Mouse (Mus musculus): ENCODE measurements around the gene Gpc4.
A peak's percentile ranks its signal among the peaks of the same experiment; 100 is the strongest.

Gpc4 gene

GRCm38 (mm10) chrX:52164738-52165554 is at the start of gene Gpc4:
TSS of gene Gpc4 (minus strand) at chrX:52165252.
- peak; percentile 33 for DNase-seq (ENCODE audit: low spot score)

- DNase-seq (ENCODE audit: low spot score), result no peak
Measured at GRCm38 (mm10) chrX:52212846-52213245, 47.8 kb upstream of the Gpc4 start.

- no peak for DNase-seq (ENCODE audit: low spot score)
Measured at GRCm38 (mm10) chrX:52199836-52200235, 34.8 kb upstream of the Gpc4 start.

- no peak for DNase-seq (ENCODE audit: low spot score)
Measured at GRCm38 (mm10) chrX:52193311-52193968, 28.4 kb upstream of the Gpc4 start.

- no peak for DNase-seq (ENCODE audit: low spot score)
Measured at GRCm38 (mm10) chrX:52189094-52189493, 24.0 kb upstream of the Gpc4 start.

GRCm38 (mm10) chrX:52183551-52184442 is 18.7 kb upstream of the Gpc4 start:
- DNase-seq (ENCODE audit: low spot score), result no peak

- no peak for DNase-seq (ENCODE audit: low spot score)
Measured at GRCm38 (mm10) chrX:52181401-52181800, 16.3 kb upstream of the Gpc4 start.

GRCm38 (mm10) chrX:52177067-52177466 is 12.0 kb upstream of the Gpc4 start:
- DNase-seq (ENCODE audit: low spot score), result no peak

- DNase-seq (ENCODE audit: low spot score), result no peak
Measured at GRCm38 (mm10) chrX:52167519-52168244, 2.6 kb upstream of the Gpc4 start.

GRCm38 (mm10) chrX:52165555-52165938 is 495 bp upstream of the Gpc4 start:
- DNase-seq (ENCODE audit: low spot score), result no peak

- DNase-seq (ENCODE audit: low spot score), result no peak
Measured at GRCm38 (mm10) chrX:52164134-52164737, 816 bp downstream of the Gpc4 start.

GRCm38 (mm10) chrX:52163418-52164133 is 1.5 kb downstream of the Gpc4 start:
- no peak for DNase-seq (ENCODE audit: low spot score)

GRCm38 (mm10) chrX:52162756-52163155 is 2.3 kb downstream of the Gpc4 start:
- DNase-seq (ENCODE audit: low spot score), result no peak

- DNase-seq (ENCODE audit: low spot score), result no peak
Measured at GRCm38 (mm10) chrX:52162206-52162605, 2.8 kb downstream of the Gpc4 start.

- no peak for DNase-seq (ENCODE audit: low spot score)
Measured at GRCm38 (mm10) chrX:52159621-52160020, 5.4 kb downstream of the Gpc4 start.

- no peak for DNase-seq (ENCODE audit: low spot score)
Measured at GRCm38 (mm10) chrX:52155408-52155953, 9.6 kb downstream of the Gpc4 start.

GRCm38 (mm10) chrX:52154821-52155220 is 10.2 kb downstream of the Gpc4 start:
- no peak for DNase-seq (ENCODE audit: low spot score)

- no peak for DNase-seq (ENCODE audit: low spot score)
Measured at GRCm38 (mm10) chrX:52153451-52153850, 11.6 kb downstream of the Gpc4 start.

- DNase-seq (ENCODE audit: low spot score), result no peak
Measured at GRCm38 (mm10) chrX:52152961-52153360, 12.1 kb downstream of the Gpc4 start.

GRCm38 (mm10) chrX:52151555-52151954 is 13.5 kb downstream of the Gpc4 start:
- DNase-seq (ENCODE audit: low spot score), result no peak
